Mouse (Mus musculus) left cerebral cortex, adult 6 months (tissue): ENCODE data around the gene Parp2. TPM values are rescaled to one million over a fixed set of nuclear protein-coding genes. Genes with fewer than 3 reads are reported as not detected.

Experiments
- long read RNA-seq, 2 experiments: library from polyadenylated mRNA; unstranded; transcript quantifications; one replicate each; pipeline ENCODE4 v2.0.0; 2019 to 2020
- polyA plus RNA-seq: library from polyadenylated mRNA; unstranded; fragments of <200 nt; fragmentation: Nextera tagmentation; gene quantifications from 2 replicates; pipeline ENCODE4 v1.2.3, GENCODE M21; 2021

Parp2 gene
- polyA plus RNA-seq = 20.4 and 20.8 TPM in 2 replicates
- long read RNA-seq, experiment 1, transcript Parp2-206 (15 exons, 2,173 nt) = minor isoform, 13 of 106 reads
- long read RNA-seq, experiment 1, transcript Parp2-201 (16 exons, 1,894 nt) = major isoform, 66 of 106 reads
- long read RNA-seq, experiment 1, partial matches to known transcripts = 4 of 106 reads
- long read RNA-seq, experiment 1, other reads (novel, unspliced or antisense) = 23 of 106 reads
- long read RNA-seq, experiment 2, transcript Parp2-201 (16 exons, 1,894 nt) = major isoform, 13 of 25 reads
- long read RNA-seq, experiment 2, partial matches to known transcripts = 9 of 25 reads
- long read RNA-seq, experiment 2, other reads (novel, unspliced or antisense) = 3 of 25 reads

GRCm38 (mm10) chr14:50807487-50808072, at the start of gene Parp2, which contains the start of gene Ccnb1ip1:
Gene Parp2 (plus strand): TSS chr14:50807841.
Gene Ccnb1ip1 (minus strand): TSS chr14:50807732.

GRCm38 (mm10) chr14:50785251-50785637, 22.4 kb upstream of the Parp2 start, which contains the start of gene Ttc5:
Gene Ttc5 (minus strand): TSS chr14:50785519.

GRCm38 (mm10) chr14:50869889-50870804, 62.5 kb downstream of the Parp2 start, which contains the start of gene Tep1:
Gene Tep1 (minus strand): TSS chr14:50870560.

Other genes starting within 250 kb of the Parp2 start
- gene Olfr744, start 193.0 kb upstream of the Parp2 start, polyA plus RNA-seq = not detected in 2 replicates
- not detected in 2 replicates for gene Olfr745, start 168.5 kb upstream of the Parp2 start, polyA plus RNA-seq
- gene Olfr746, start 160.8 kb upstream of the Parp2 start, polyA plus RNA-seq = not detected in 2 replicates
- not detected in 2 replicates for gene Olfr747, start 114.6 kb upstream of the Parp2 start, polyA plus RNA-seq
- not detected in 2 replicates for gene Olfr748, start 100.5 kb upstream of the Parp2 start, polyA plus RNA-seq
- not detected in 2 replicates for gene Olfr749, start 62.7 kb upstream of the Parp2 start, polyA plus RNA-seq
- gene Ttc5, start 22.3 kb upstream of the Parp2 start, polyA plus RNA-seq = 45.5 and 53.6 TPM in 2 replicates
- gene Ccnb1ip1, start 109 bp upstream of the Parp2 start, polyA plus RNA-seq = not detected in 2 replicates
- 1.5 and 2.0 TPM in 2 replicates for gene Tep1, start 62.7 kb downstream of the Parp2 start, polyA plus RNA-seq
- 0.61 and 0.65 TPM in 2 replicates for gene Klhl33, start 89.7 kb downstream of the Parp2 start, polyA plus RNA-seq
- 58.6 and 80.7 TPM in 2 replicates for gene Osgep, start 117.1 kb downstream of the Parp2 start, polyA plus RNA-seq
- 69.3 and 83.9 TPM in 2 replicates for gene Apex1, start 117.1 kb downstream of the Parp2 start, polyA plus RNA-seq
- gene Pip4p1, start 123.0 kb downstream of the Parp2 start, polyA plus RNA-seq = 42.9 and 88.9 TPM in 2 replicates
- 7.8 and 10.7 TPM in 2 replicates for gene Pnp, start 123.2 kb downstream of the Parp2 start, polyA plus RNA-seq
- gene Gm49342, start 136.7 kb downstream of the Parp2 start, polyA plus RNA-seq = not detected in 2 replicates
- 1.5 and 2.1 TPM in 2 replicates for gene Pnp2, start 148.2 kb downstream of the Parp2 start, polyA plus RNA-seq
- 0.09 and 0.13 TPM in 2 replicates for gene Rnase10, start 199.9 kb downstream of the Parp2 start, polyA plus RNA-seq
- not detected in 2 replicates for gene Rnase9, start 234.0 kb downstream of the Parp2 start, polyA plus RNA-seq
- gene Rnase11, start 242.3 kb downstream of the Parp2 start, polyA plus RNA-seq = not detected in 2 replicates
- not detected in 2 replicates for gene Rnase12, start 249.8 kb downstream of the Parp2 start, polyA plus RNA-seq